Mouse (Mus musculus) layer of hippocampus, adult 2 months (tissue): ENCODE data around the gene Adgb. TPM values are rescaled to one million over a fixed set of nuclear protein-coding genes. Genes with fewer than 3 reads are reported as not detected.
A peak's percentile ranks its signal among the peaks of the same experiment; 100 is the strongest.

Experiments
- DNase-seq, 2 experiments: peaks; one replicate each; pipeline ENCODE4 v3.0.0; 2022; ENCODE audit warnings: low spot score in 2 of 2
- H3K27ac ChIP-seq: fragments of 200-600 bp; 2 replicates; pipeline ENCODE4 v1.8.1; 2022
- H3K4me3 ChIP-seq: fragments of 200-600 bp; 2 replicates; pipeline ENCODE4 v1.8.1; 2022; ENCODE audit warnings: mild to moderate bottlenecking
- CTCF ChIP-seq: fragments of 200-600 bp; conservative IDR thresholded peaks from 2 replicates; pipeline ENCODE4 v1.8.1; 2022; ENCODE audit warnings: antibody characterized with exemption, mild to moderate bottlenecking, moderate library complexity
- total RNA-seq, 2 experiments: library from RNA; stranded (reverse); gene quantifications; 2 replicates each; pipeline ENCODE4 v1.2.3; 2021

The Adgb gene
- total RNA-seq, 2 experiments from 2014 or later = 0.66 to 1.1 TPM

GRCm38 (mm10) chr10:10429032-10429431 is 43.1 kb downstream of the Adgb start:
- Histone ChIP-seq H3K4me3 (no peak overlapping the region), H3K27ac (no peak overlapping the region)
- no peak for TF ChIP-seq CTCF
- DNase-seq = no peak

- no peak overlapping the region for H3K27ac ChIP-seq
- no peak for TF ChIP-seq CTCF
- DNase-seq = no peak
- H3K4me3 ChIP-seq = no peak overlapping the region
Observed at GRCm38 (mm10) chr10:10424383-10424782, 47.7 kb downstream of the Adgb start.

DNA sequence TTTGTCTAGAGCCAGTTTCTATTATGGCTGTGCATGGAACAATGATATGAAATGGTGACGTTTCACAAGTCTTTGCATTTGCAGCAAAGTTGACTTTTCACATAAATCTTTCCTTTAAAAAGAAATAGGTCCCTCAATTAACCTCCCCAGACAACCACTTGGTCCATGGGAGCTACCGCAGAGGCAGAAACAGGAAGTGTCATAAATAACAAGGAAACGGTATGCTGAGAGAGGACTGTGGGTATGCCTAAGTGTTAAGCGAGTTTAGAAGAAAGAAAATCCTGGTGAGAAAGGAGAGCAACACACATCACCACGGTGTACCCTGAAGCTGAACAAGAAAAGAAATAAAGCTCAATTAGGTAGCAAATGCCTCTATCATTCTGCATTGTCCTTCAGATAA is 61.1 kb downstream of the Adgb start:
- DNase-seq = no peak
- Histone ChIP-seq H3K27ac (no peak overlapping the region), H3K4me3 (no peak overlapping the region)
- TF ChIP-seq CTCF = no peak

DNA sequence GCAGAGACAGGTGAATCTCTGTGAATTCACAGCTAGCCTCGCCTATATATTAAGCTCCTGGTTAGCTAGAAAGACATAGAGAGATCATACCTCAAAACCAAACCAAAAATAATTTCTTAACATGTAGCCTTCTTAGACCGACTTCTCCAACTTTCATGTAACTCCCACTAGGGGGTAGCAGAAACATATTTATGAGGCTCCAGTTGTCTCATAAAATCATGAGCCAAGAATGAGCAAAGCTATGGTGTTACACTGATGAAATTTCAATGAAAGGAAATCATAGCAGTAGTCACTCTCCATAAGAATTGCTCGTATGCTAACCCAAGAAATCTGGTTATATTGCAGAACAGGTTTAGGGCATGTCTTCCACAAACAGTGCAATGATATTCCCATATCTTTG is 64.0 kb downstream of the Adgb start:
- H3K4me3 ChIP-seq = no peak overlapping the region
- peak; percentile 26 to 76 for DNase-seq
- H3K27ac ChIP-seq = no peak overlapping the region
- peak; percentile 88 for TF ChIP-seq CTCF

- TF ChIP-seq CTCF = no peak
- no peak overlapping the region for H3K27ac ChIP-seq
- DNase-seq = no peak
- no peak overlapping the region for H3K4me3 ChIP-seq
Observed at GRCm38 (mm10) chr10:10395784-10396481, 76.2 kb downstream of the Adgb start.

DNA sequence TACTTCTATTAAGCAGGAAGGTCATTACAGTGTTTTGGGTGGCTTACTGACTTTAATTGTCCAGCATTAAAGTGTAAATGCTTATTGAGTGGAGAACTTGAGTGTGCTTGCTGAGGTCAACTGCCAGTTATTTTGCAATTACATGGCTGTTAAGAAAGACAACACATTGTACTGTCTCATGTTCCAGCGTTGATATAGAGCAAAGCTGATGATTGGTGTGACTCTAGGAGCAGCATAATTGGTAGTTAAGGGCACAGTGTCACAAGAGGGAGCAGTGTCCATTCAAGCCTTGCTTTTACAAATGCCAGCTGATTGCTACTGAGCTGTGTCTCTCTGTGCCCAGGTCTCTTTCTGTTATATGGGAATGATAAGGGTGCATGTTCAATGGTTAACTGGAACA is 97.5 kb downstream of the Adgb start:
- H3K27ac ChIP-seq = no peak overlapping the region
- no peak for DNase-seq
- no peak overlapping the region for H3K4me3 ChIP-seq

GRCm38 (mm10) chr10:10364025-10364424 is 108.1 kb downstream of the Adgb start:
- Histone ChIP-seq H3K4me3 (no peak overlapping the region), H3K27ac (no peak overlapping the region)
- no peak for TF ChIP-seq CTCF
- no peak for DNase-seq

More for the DNA sequence above, 97.5 kb downstream of the Adgb start:
- TF ChIP-seq CTCF = no peak

DNA sequence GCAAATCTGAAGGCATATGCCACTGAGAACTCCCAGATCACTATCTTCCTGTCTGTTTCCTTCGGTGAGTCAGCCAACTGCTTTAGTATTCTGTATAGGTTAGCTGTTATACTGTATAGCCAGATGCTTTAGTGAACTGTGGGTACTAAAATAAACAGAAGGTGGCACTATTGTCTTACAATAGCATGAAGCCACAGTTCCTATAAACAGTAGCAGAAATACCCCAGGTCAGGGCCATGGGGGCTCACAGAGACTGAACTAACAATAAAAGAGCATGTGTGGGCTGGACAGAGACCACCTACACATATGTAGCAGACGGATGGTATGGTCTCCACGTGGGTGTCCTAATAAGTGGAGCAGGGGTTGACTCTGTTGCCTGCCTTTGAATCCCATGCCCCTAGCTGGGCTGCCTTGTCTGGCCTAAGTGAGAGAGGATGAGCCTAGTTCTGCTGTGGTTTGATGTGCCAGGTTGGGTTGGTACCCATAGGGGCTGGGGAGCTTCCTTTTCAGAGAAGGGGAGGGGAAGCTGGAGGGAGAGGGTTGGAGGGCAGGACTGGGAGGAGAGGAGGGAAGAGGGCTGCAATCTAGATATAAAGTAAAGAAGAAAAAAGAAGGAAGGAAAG is 116.4 kb downstream of the Adgb start:
- H3K27ac ChIP-seq = no peak overlapping the region
- TF ChIP-seq CTCF = peak; percentile 84
- DNase-seq = peak; percentile 5 to 11
- H3K4me3 ChIP-seq = no peak overlapping the region

- TF ChIP-seq CTCF = no peak
- H3K4me3 ChIP-seq = no peak overlapping the region
- no peak overlapping the region for H3K27ac ChIP-seq
- no peak for DNase-seq
Observed at GRCm38 (mm10) chr10:10352184-10352583, 119.9 kb downstream of the Adgb start.

GRCm38 (mm10) chr10:10350550-10350949 is 121.6 kb downstream of the Adgb start:
- no peak overlapping the region for H3K4me3 ChIP-seq
- H3K27ac ChIP-seq = no peak overlapping the region
- no peak for TF ChIP-seq CTCF
- no peak for DNase-seq

DNA sequence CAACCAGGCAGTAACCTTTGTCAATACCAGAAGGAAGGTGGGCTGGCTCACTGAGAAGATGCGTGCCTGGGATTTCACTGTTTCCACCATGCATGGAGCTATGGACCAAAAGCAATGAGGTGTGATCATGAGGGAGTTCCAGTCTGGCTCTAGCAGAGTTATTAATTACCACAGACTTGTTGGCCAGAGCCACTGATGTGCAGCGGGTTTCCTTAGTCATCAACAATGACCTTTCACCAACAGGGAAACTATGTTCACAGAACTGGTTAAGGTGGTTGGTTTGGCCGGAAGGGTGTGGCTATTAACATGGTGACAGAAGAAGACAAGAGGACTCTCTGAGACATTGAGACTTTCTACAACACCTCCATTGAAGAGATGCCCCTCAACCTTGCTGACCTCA is 128.2 kb downstream of the Adgb start:
- no peak overlapping the region for H3K27ac ChIP-seq
- no peak for DNase-seq
- TF ChIP-seq CTCF = no peak

GRCm38 (mm10) chr10:10325560-10325959 is 146.6 kb downstream of the Adgb start:
- Histone ChIP-seq H3K4me3 (no peak overlapping the region), H3K27ac (peak overlapping the region; percentile 39; the same call in 1 of the 2 replicates)
- no peak for DNase-seq
- TF ChIP-seq CTCF = no peak

More for the DNA sequence above, 128.2 kb downstream of the Adgb start:
- H3K4me3 ChIP-seq = no peak overlapping the region

DNA sequence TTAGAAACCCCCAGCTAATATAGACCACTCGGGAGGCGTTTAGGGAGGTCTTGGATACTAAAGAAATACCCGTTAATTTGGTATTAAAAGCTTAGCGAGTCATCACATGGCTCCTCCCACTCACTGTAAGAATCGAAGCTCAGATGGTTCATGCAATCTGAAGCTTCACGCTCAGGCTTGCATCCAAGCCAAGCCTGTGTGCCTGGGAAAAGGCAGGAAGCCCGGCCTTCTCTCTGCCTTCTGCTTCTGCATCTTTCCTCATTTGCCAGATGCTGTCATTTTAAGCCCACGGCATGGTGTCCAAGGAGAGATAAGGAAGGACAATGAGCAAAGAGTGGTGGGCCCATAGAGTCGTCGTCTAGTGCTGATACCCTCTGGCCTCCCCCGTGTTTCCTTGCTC is 149.2 kb downstream of the Adgb start:
- peak; percentile 70 to 81 for DNase-seq
- no peak for TF ChIP-seq CTCF
- H3K27ac ChIP-seq = peak overlapping the region; percentile 86

GRCm38 (mm10) chr10:10321119-10321781 is 150.9 kb downstream of the Adgb start:
- H3K4me3 ChIP-seq = peak overlapping the region; percentile 53
- DNase-seq = peak; percentile 77 to 88
- TF ChIP-seq CTCF = peak; percentile 93
- H3K27ac ChIP-seq = peak overlapping the region; percentile 95

More for the DNA sequence above, 149.2 kb downstream of the Adgb start:
- H3K4me3 ChIP-seq = no peak overlapping the region
